Mouse (Mus musculus) E14TG2a.4 (cell line): ENCODE results near the gene Hoxc5.

Experiments
- CTCF ChIP-seq: conservative IDR thresholded peaks from 2 replicates; pipeline ENCODE4 v1.5.1; 2014; ENCODE audit warnings: low read length
- NANOG ChIP-seq: IDR thresholded peaks from 2 replicates; pipeline ENCODE4 v1.6.1; 2014; ENCODE audit warnings: borderline replicate concordance, low read length, mixed read lengths
- POU5F1 ChIP-seq: IDR thresholded peaks from 2 replicates; pipeline ENCODE4 v1.6.1; 2014; ENCODE audit warnings: low read length, borderline replicate concordance

- TF ChIP-seq CTCF, result peak; percentile 78
- no peak for TF ChIP-seq NANOG
- no peak for TF ChIP-seq POU5F1
Measured at GRCm38 (mm10) chr15:102965892-102966775, 1.1 kb upstream of the Hoxc5 start.
